Mouse (Mus musculus) megakaryocyte, adult 5-6 weeks (primary cell): ENCODE results near the gene Syt13. TPM values are rescaled to one million over a fixed set of nuclear protein-coding genes. Genes with fewer than 3 reads are reported as not detected.

Experiments
- ATAC-seq: 2 replicates; pipeline ENCODE4 v1.8.0; 2016; ENCODE audit warnings: mild to moderate bottlenecking, inconsistent platforms; ENCODE audit not compliant: poor library complexity, severe bottlenecking
- total RNA-seq, 2 experiments: library from RNA; stranded (forward) in 1 of 2; stranded (reverse) in 1 of 2; fragments of 153-499, 151-499 nt in 1 of 2; fragments of 221-1000, 200-1000 nt in 1 of 2; gene quantifications; 2 replicates each; pipeline versions ENCODE4 v1.2.3 to v1.2.4; 2015 to 2017

The Syt13 gene
- total RNA-seq (2015): not detected in 2 replicates
- total RNA-seq (2017): not detected in 2 replicates

GRCm38 (mm10) chr2:92914933-92915553 is at the start of gene Syt13:
Syt13 (plus strand) TSS chr2:92915098.
- no peak for ATAC-seq

- no peak for ATAC-seq
These were observed 48.3 kb upstream of the Syt13 start for GRCm38 (mm10) chr2:92866616-92867015.

- ATAC-seq: no peak
These were observed 44.6 kb upstream of the Syt13 start for GRCm38 (mm10) chr2:92870139-92870836.

- ATAC-seq: no peak
These were observed 43.7 kb upstream of the Syt13 start for GRCm38 (mm10) chr2:92871093-92871686.

- no peak for ATAC-seq
These were observed 42.2 kb upstream of the Syt13 start for GRCm38 (mm10) chr2:92872652-92873051.

- ATAC-seq: no peak
These were observed 40.3 kb upstream of the Syt13 start for GRCm38 (mm10) chr2:92874592-92874991.

GRCm38 (mm10) chr2:92877488-92877887 is 37.4 kb upstream of the Syt13 start:
- no peak for ATAC-seq

- ATAC-seq: peak; percentile 59; the same call in 1 of the 2 replicates
These were observed 31.6 kb upstream of the Syt13 start for GRCm38 (mm10) chr2:92883039-92883911.

- ATAC-seq: no peak
These were observed 31.0 kb upstream of the Syt13 start for GRCm38 (mm10) chr2:92883912-92884243.

GRCm38 (mm10) chr2:92884976-92885375 is 29.9 kb upstream of the Syt13 start:
- no peak for ATAC-seq

- no peak for ATAC-seq
These were observed 28.0 kb upstream of the Syt13 start for GRCm38 (mm10) chr2:92886862-92887261.

GRCm38 (mm10) chr2:92892524-92892923 is 22.4 kb upstream of the Syt13 start:
- no peak for ATAC-seq

- no peak for ATAC-seq
These were observed 11.2 kb upstream of the Syt13 start for GRCm38 (mm10) chr2:92903650-92904049.

GRCm38 (mm10) chr2:92904307-92904859 is 10.5 kb upstream of the Syt13 start:
- ATAC-seq: peak; percentile 54; the same call in 1 of the 2 replicates

GRCm38 (mm10) chr2:92910371-92910770 is 4.5 kb upstream of the Syt13 start:
- no peak for ATAC-seq

GRCm38 (mm10) chr2:92912312-92912711 is 2.6 kb upstream of the Syt13 start:
- ATAC-seq: no peak

- ATAC-seq: no peak
These were observed 1.6 kb upstream of the Syt13 start for GRCm38 (mm10) chr2:92913295-92913694.

- ATAC-seq: no peak
These were observed 1.0 kb downstream of the Syt13 start for GRCm38 (mm10) chr2:92915659-92916631.

- ATAC-seq: no peak
These were observed 2.7 kb downstream of the Syt13 start for GRCm38 (mm10) chr2:92917405-92918142.
